Mouse (Mus musculus) spleen, adult 2 months (tissue): ENCODE data around the gene Ajap1. TPM values are rescaled to one million over a fixed set of nuclear protein-coding genes. Genes with fewer than 3 reads are reported as not detected.

Experiments
- DNase-seq, 2 experiments: peaks; one replicate each; pipeline versions ENCODE4 v3.0.0 to v3.0.0-alpha.2; 2012 to 2021; ENCODE audit warnings: low spot score in 2 of 2, low read depth in 1 of 2
- H3K27ac ChIP-seq: fragments of 200-500 bp; 2 replicates; pipeline ENCODE4 v1.5.1; 2012; ENCODE audit warnings: low read length, inconsistent platforms; ENCODE audit not compliant: insufficient read depth
- H3K27me3 ChIP-seq: fragments of 200-500 bp; 2 replicates; pipeline ENCODE4 v1.6.1; 2012; ENCODE audit warnings: mild to moderate bottlenecking, moderate library complexity, low read length, inconsistent platforms; ENCODE audit not compliant: control insufficient read depth, insufficient read depth
- H3K36me3 ChIP-seq: fragments of 200-500 bp; 2 replicates; pipeline ENCODE4 v1.6.1; 2012; ENCODE audit warnings: mild to moderate bottlenecking, low read length, inconsistent platforms; ENCODE audit not compliant: control insufficient read depth, insufficient read depth
- H3K4me1 ChIP-seq: fragments of 200-500 bp; 2 replicates; pipeline ENCODE4 v1.6.1; 2011; ENCODE audit warnings: inconsistent platforms; ENCODE audit not compliant: control insufficient read depth, insufficient read depth, insufficient read length
- H3K4me3 ChIP-seq: fragments of 200-500 bp; 2 replicates; pipeline ENCODE4 v1.5.1; 2011; ENCODE audit warnings: mild to moderate bottlenecking, inconsistent platforms; ENCODE audit not compliant: insufficient read depth, insufficient read length; ENCODE audit errors: extremely low read depth
- CTCF ChIP-seq: fragments of 200-500 bp; IDR thresholded peaks from 2 replicates; pipeline ENCODE4 v1.5.1; 2011; ENCODE audit warnings: mild to moderate bottlenecking, inconsistent platforms; ENCODE audit not compliant: insufficient read depth, insufficient read length, insufficient replicate concordance; ENCODE audit errors: extremely low read depth
- POLR2A ChIP-seq: fragments of 200-500 bp; IDR thresholded peaks from 2 replicates; pipeline ENCODE4 v1.6.1; 2011; ENCODE audit warnings: low read depth, low read length, inconsistent platforms
- WGBS: fragments of 180-500 bp; shearing (Covaris S2); methylation state at CpG from one replicate; pipeline ENCODE4 v1.1.7; 2018; 5-methylcytosine and 5-hydroxymethylcytosine counted together
- polyA plus RNA-seq: library from polyadenylated mRNA; depleted of rRNA; stranded (reverse); fragments of >200 nt; gene quantifications from 2 replicates; pipeline ENCODE4 v1.2.3, GENCODE M21; 2012

Ajap1 gene
- polyA plus RNA-seq, 1 experiment: 0.04 TPM

GRCm38 (mm10) chr4:153381433-153381832, 101.2 kb downstream of the Ajap1 start:
- no peak overlapping the region for H3K27ac ChIP-seq
- H3K4me3 ChIP-seq: no peak overlapping the region
- 73% methylated on average over 7 of the region's 7 CpGs for WGBS
- no peak for DNase-seq
- H3K27me3 ChIP-seq: no peaks in the 10 kb centered on the region
- H3K4me1 ChIP-seq: no peaks in the 10 kb centered on the region
- no peaks in the 10 kb centered on the region for H3K36me3 ChIP-seq
- TF ChIP-seq POLR2A (no peak), CTCF (no peak)

- no peak for DNase-seq
- Histone ChIP-seq H3K27me3 (no peaks in the 10 kb centered on the region), H3K4me3 (no peak overlapping the region), H3K4me1 (no peaks in the 10 kb centered on the region), H3K36me3 (no peaks in the 10 kb centered on the region), H3K27ac (no peak overlapping the region)
- WGBS: 91% methylated on average over 10 of the region's 10 CpGs
- TF ChIP-seq POLR2A: no peak
- TF ChIP-seq CTCF: no peak
Measured at GRCm38 (mm10) chr4:153380885-153381284, 101.7 kb downstream of the Ajap1 start.

DNA sequence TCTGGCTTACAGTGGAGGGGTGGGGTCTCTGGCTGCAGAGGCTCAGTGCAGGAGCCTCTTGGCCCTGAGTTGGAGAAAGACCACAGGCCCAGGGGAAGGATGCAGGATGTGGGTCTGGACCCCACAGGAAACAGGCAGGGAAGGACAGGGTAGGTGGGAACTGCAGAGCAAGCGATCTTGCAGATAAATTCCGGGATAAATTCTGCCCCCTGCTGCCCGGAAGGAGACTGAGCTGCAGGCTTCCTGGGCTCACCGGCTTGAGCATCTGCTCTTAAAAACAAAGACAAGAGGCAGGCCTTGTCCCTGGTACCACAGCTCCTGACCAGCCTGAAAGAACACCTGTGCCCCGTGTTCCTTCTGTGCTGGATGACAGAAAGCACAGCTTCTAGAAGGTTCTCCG, 104.6 kb downstream of the Ajap1 start:
- no peak for TF ChIP-seq POLR2A
- H3K27ac ChIP-seq: no peak overlapping the region
- no peak for DNase-seq
- no peak overlapping the region for H3K4me3 ChIP-seq
- H3K4me1 ChIP-seq: no peaks in the 10 kb centered on the region
- H3K36me3 ChIP-seq: no peaks in the 10 kb centered on the region
- no peaks in the 10 kb centered on the region for H3K27me3 ChIP-seq
- WGBS: 13% methylated on average over 6 of the region's 6 CpGs

GRCm38 (mm10) chr4:153374233-153374632, 108.4 kb downstream of the Ajap1 start:
- no peaks in the 10 kb centered on the region for H3K4me1 ChIP-seq
- H3K27ac ChIP-seq: no peak overlapping the region
- WGBS: 86% methylated on average over 6 of the region's 6 CpGs
- H3K27me3 ChIP-seq: no peaks in the 10 kb centered on the region
- no peak for DNase-seq
- H3K4me3 ChIP-seq: no peak overlapping the region
- no peaks in the 10 kb centered on the region for H3K36me3 ChIP-seq
- no peak for TF ChIP-seq POLR2A
- TF ChIP-seq CTCF: no peak

DNA sequence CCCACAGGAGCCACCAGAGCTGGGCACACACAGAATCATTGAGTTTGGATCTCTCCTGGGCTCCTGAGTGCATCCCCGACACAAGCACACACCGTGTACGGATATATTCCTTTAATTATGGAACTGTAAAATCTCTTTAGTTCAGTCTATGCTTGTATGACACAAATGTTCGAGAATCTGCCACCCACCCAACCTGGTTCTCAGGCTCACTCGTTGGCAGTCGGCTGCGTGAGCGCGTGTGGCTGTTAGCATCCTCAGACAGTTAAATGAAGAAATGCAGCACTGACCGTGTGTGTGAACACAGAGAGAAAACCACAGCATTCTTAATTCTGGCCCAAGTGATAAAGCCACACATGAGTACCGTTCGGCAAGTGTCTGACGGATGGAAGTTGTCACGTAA, 109.5 kb downstream of the Ajap1 start:
- Histone ChIP-seq H3K4me1 (no peaks in the 10 kb centered on the region), H3K27ac (no peak overlapping the region), H3K27me3 (no peaks in the 10 kb centered on the region), H3K4me3 (no peak overlapping the region), H3K36me3 (no peaks in the 10 kb centered on the region)
- 93% methylated on average over 14 of the region's 14 CpGs for WGBS
- no peak for TF ChIP-seq POLR2A
- TF ChIP-seq CTCF: no peak
- DNase-seq: no peak

DNA sequence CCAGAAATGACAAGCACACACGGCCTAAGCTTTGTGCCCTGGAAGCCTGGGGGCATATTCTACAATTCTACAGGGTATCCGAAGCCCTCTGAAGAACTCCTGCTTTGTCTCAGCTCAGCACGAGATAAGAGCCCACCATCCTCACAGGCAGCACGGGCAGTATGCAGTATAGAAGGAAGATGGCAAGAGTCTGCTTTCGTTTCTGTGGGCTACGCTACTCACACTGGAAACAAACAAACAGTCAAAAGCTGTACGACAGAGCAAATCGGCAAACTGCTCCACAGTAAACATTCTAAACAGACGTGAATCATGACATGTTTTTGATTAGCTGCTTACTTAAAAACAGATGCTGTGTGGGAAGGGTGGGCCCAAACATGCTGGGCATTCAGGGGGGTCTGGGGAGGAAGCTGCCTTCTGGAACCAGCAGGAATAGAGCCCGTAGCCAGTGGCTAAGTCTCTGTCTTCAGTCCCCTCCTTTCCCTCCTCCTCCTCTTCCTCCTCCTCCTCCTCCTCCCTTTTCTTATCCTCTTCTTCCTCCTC, 113.9 kb downstream of the Ajap1 start:
- no peaks in the 10 kb centered on the region for H3K27me3 ChIP-seq
- WGBS: 74% methylated on average over 10 of the region's 10 CpGs

GRCm38 (mm10) chr4:153360868-153361545, 121.6 kb downstream of the Ajap1 start:
- Histone ChIP-seq H3K27ac (no peak overlapping the region), H3K27me3 (no peaks in the 10 kb centered on the region), H3K36me3 (no peaks in the 10 kb centered on the region), H3K4me1 (no peaks in the 10 kb centered on the region), H3K4me3 (no peak overlapping the region)
- WGBS: 54% methylated on average over 13 of the region's 13 CpGs
- TF ChIP-seq POLR2A (no peak), CTCF (no peak)
- no peak for DNase-seq

More for the DNA sequence above, 113.9 kb downstream of the Ajap1 start:
- H3K36me3 ChIP-seq: no peaks in the 10 kb centered on the region
- H3K4me1 ChIP-seq: no peaks in the 10 kb centered on the region
- H3K4me3 ChIP-seq: no peak overlapping the region
- no peak for TF ChIP-seq CTCF
- no peak for TF ChIP-seq POLR2A
- no peak overlapping the region for H3K27ac ChIP-seq
- DNase-seq: no peak
